Mouse (Mus musculus) heart, embryonic 13.5 days (tissue): Measurements from ENCODE around the gene Olfr558. TPM values are rescaled to one million over a fixed set of nuclear protein-coding genes. Genes with fewer than 3 reads are reported as not detected.

Experiments used
- ATAC-seq: fragments of 200-750 bp; cut with Nextera tagmentation; 2 replicates; pipeline ENCODE4 v1.8.0; 2017; ENCODE audit warnings: moderate TSS enrichment; ENCODE audit not compliant: insufficient number of reproducible peaks, low FRiP score, low TSS enrichment; ENCODE audit errors: extremely low read depth
- H3K27ac ChIP-seq: fragments of 300-500 bp; sonication (generic); replicated peaks from 2 replicates; pipeline ENCODE4 v1.5.1; 2015; ENCODE audit warnings: moderate library complexity, mild to moderate bottlenecking, inconsistent platforms
- H3K27me3 ChIP-seq: fragments of 300-500 bp; sonication (generic); replicated peaks from 2 replicates; pipeline ENCODE4 v1.6.1; 2015; ENCODE audit warnings: mild to moderate bottlenecking, inconsistent platforms
- H3K36me3 ChIP-seq: fragments of 300-500 bp; sonication (generic); 2 replicates; pipeline ENCODE4 v1.6.1; 2015; ENCODE audit warnings: mild to moderate bottlenecking, inconsistent platforms
- H3K4me1 ChIP-seq: fragments of 300-500 bp; sonication (generic); 2 replicates; pipeline ENCODE4 v1.6.1; 2015; ENCODE audit warnings: inconsistent platforms
- H3K4me2 ChIP-seq: fragments of 300-500 bp; sonication (generic); 2 replicates; pipeline ENCODE4 v1.6.1; 2015; ENCODE audit warnings: inconsistent platforms, mild to moderate bottlenecking, moderate library complexity
- H3K4me3 ChIP-seq: fragments of 300-500 bp; sonication (generic); 2 replicates; pipeline ENCODE4 v1.5.1; 2015; ENCODE audit warnings: moderate library complexity, mild to moderate bottlenecking, inconsistent platforms
- H3K9ac ChIP-seq: fragments of 300-500 bp; sonication (generic); 2 replicates; pipeline ENCODE4 v1.6.1; 2015; ENCODE audit warnings: inconsistent platforms, mild to moderate bottlenecking, moderate library complexity
- H3K9me3 ChIP-seq: fragments of 300-500 bp; sonication (generic); 2 replicates; pipeline ENCODE4 v1.6.1; 2016; ENCODE audit warnings: inconsistent platforms
- WGBS: fragments of 180-500 bp; shearing (Covaris S2); methylation state at CpG from one replicate; pipeline ENCODE4 v1.1.7; 2015; ENCODE audit warnings: mixed read lengths; 5-methylcytosine and 5-hydroxymethylcytosine counted together
- polyA plus RNA-seq: library from polyadenylated mRNA; unstranded; fragments of >200 nt; fragmentation: Nextera tagmentation; extraction: Ambion mirVana; gene quantifications from 2 replicates; pipeline ENCODE4 v1.2.1, GENCODE M21; 2015

The Olfr558 gene
- polyA plus RNA-seq, 1 experiment from 2014 or later, result 0.05 TPM

- Histone ChIP-seq H3K27me3 (no peaks in the 10 kb centered on the region), H3K4me1 (no peaks in the 10 kb centered on the region), H3K36me3 (no peaks in the 10 kb centered on the region), H3K9me3 (no peaks in the 10 kb centered on the region), H3K9ac (no peak overlapping the region), H3K27ac (no peak overlapping the region), H3K4me3 (no peak overlapping the region), H3K4me2 (no peak overlapping the region)
- WGBS, result 37% methylated on average over 1 of the region's 1 CpGs
- no peak for ATAC-seq
Measured at GRCm38 (mm10) chr7:102733793-102734192, 31.8 kb downstream of the Olfr558 start.

GRCm38 (mm10) chr7:102737705-102738104, 35.7 kb downstream of the Olfr558 start:
- Histone ChIP-seq H3K36me3 (no peaks in the 10 kb centered on the region), H3K27ac (no peak overlapping the region), H3K9ac (no peak overlapping the region), H3K4me1 (no peaks in the 10 kb centered on the region), H3K4me2 (no peak overlapping the region), H3K4me3 (no peak overlapping the region), H3K27me3 (no peaks in the 10 kb centered on the region), H3K9me3 (no peaks in the 10 kb centered on the region)
- WGBS, result 39% methylated on average over 2 of the region's 2 CpGs
- no peak for ATAC-seq

- H3K4me2 ChIP-seq, result no peak overlapping the region
- no peak for ATAC-seq
- no peak overlapping the region for H3K9ac ChIP-seq
- no peaks in the 10 kb centered on the region for H3K4me1 ChIP-seq
- no peaks in the 10 kb centered on the region for H3K27me3 ChIP-seq
- H3K9me3 ChIP-seq, result no peaks in the 10 kb centered on the region
- 5% methylated on average over 1 of the region's 1 CpGs for WGBS
- H3K4me3 ChIP-seq, result no peak overlapping the region
- H3K27ac ChIP-seq, result no peak overlapping the region
- no peaks in the 10 kb centered on the region for H3K36me3 ChIP-seq
Measured at GRCm38 (mm10) chr7:102752086-102752485, 50.1 kb downstream of the Olfr558 start.

GRCm38 (mm10) chr7:102759266-102759665, 57.3 kb downstream of the Olfr558 start, which contains the start of the genes Olfr560 and Olfr78:
Gene Olfr560, minus strand, starts transcription at chr7:102759366.
Gene Olfr78, minus strand, starts transcription at chr7:102759471.
- 67% methylated on average over 4 of the region's 4 CpGs for WGBS
- Histone ChIP-seq H3K27ac (no peak within 1 kb of the TSS), H3K9me3 (no peaks in the 10 kb centered on the region)

More at GRCm38 (mm10) chr7:102759266-102759665, 57.3 kb downstream of the Olfr558 start, which contains the start of the genes Olfr560 and Olfr78:
- no peak for ATAC-seq
- no peak within 1 kb of the TSS for H3K9ac ChIP-seq
- H3K4me2 ChIP-seq, result no peak within 1 kb of the TSS
- H3K4me3 ChIP-seq, result no peak within 1 kb of the TSS
- no peaks in the 10 kb centered on the region for H3K4me1 ChIP-seq
- no peaks in the 10 kb centered on the region for H3K27me3 ChIP-seq
- no peaks in the 10 kb centered on the region for H3K36me3 ChIP-seq

Other genes starting within 250 kb of the Olfr558 start
- 0.36 TPM in 1 of 2 replicates, not detected in the other for gene Olfr543, start 220.5 kb upstream of the Olfr558 start, polyA plus RNA-seq
- not detected in 2 replicates for gene Olfr544, start 213.9 kb upstream of the Olfr558 start, polyA plus RNA-seq
- gene Olfr545, start 202.6 kb upstream of the Olfr558 start, polyA plus RNA-seq, result 0.04 and 0.13 TPM in 2 replicates
- not detected in 2 replicates for gene Olfr547, start 167.5 kb upstream of the Olfr558 start, polyA plus RNA-seq
- gene Olfr548-ps1, start 161.3 kb upstream of the Olfr558 start, polyA plus RNA-seq, result not detected in 2 replicates
- gene Olfr549, start 152.3 kb upstream of the Olfr558 start, polyA plus RNA-seq, result not detected in 2 replicates
- 0.51 and 0.64 TPM in 2 replicates for gene Trim21, start 136.7 kb upstream of the Olfr558 start, polyA plus RNA-seq
- gene Olfr550, start 130.8 kb upstream of the Olfr558 start, polyA plus RNA-seq, result not detected in 2 replicates
- not detected in 2 replicates for gene Olfr551, start 110.3 kb upstream of the Olfr558 start, polyA plus RNA-seq
- gene Olfr552, start 104.4 kb upstream of the Olfr558 start, polyA plus RNA-seq, result not detected in 2 replicates
- not detected in 2 replicates for gene Olfr553, start 84.0 kb upstream of the Olfr558 start, polyA plus RNA-seq
- not detected in 2 replicates for gene Olfr554, start 63.8 kb upstream of the Olfr558 start, polyA plus RNA-seq
- gene Olfr555, start 43.4 kb upstream of the Olfr558 start, polyA plus RNA-seq, result not detected in 2 replicates
- gene Olfr556, start 37.3 kb upstream of the Olfr558 start, polyA plus RNA-seq, result not detected in 2 replicates
- gene Trim68, start 14.9 kb upstream of the Olfr558 start, polyA plus RNA-seq, result 11.3 and 12.1 TPM in 2 replicates
- not detected in 2 replicates for gene Olfr557, start 6.3 kb upstream of the Olfr558 start, polyA plus RNA-seq
- gene Olfr33, start 16.9 kb downstream of the Olfr558 start, polyA plus RNA-seq, result not detected in 2 replicates
- not detected in 2 replicates for gene Olfr559, start 25.3 kb downstream of the Olfr558 start, polyA plus RNA-seq
- gene Olfr560, start 57.2 kb downstream of the Olfr558 start, polyA plus RNA-seq, result not detected in 2 replicates
- gene Olfr78, start 57.3 kb downstream of the Olfr558 start, polyA plus RNA-seq, result 0.16 TPM in 1 of 2 replicates, not detected in the other
- not detected in 2 replicates for gene Olfr561, start 69.0 kb downstream of the Olfr558 start, polyA plus RNA-seq
- gene Olfr564, start 101.3 kb downstream of the Olfr558 start, polyA plus RNA-seq, result not detected in 2 replicates
- gene Olfr566, start 156.6 kb downstream of the Olfr558 start, polyA plus RNA-seq, result not detected in 2 replicates
- gene Olfr568, start 174.9 kb downstream of the Olfr558 start, polyA plus RNA-seq, result not detected in 2 replicates
- not detected in 2 replicates for gene Olfr569, start 188.7 kb downstream of the Olfr558 start, polyA plus RNA-seq
- gene Olfr570, start 192.4 kb downstream of the Olfr558 start, polyA plus RNA-seq, result not detected in 2 replicates
- gene Olfr571, start 215.3 kb downstream of the Olfr558 start, polyA plus RNA-seq, result not detected in 2 replicates
- not detected in 2 replicates for gene Olfr572, start 222.2 kb downstream of the Olfr558 start, polyA plus RNA-seq
- gene Olfr573-ps1, start 240.4 kb downstream of the Olfr558 start, polyA plus RNA-seq, result not detected in 2 replicates
- not detected in 2 replicates for gene Olfr574, start 246.3 kb downstream of the Olfr558 start, polyA plus RNA-seq